Mouse (Mus musculus): Measurements from ENCODE around the gene Gm9268. TPM values are rescaled to one million over a fixed set of nuclear protein-coding genes. Genes with fewer than 3 reads are reported as not detected.
"Not testable (repeated sequence)": the region's sequence is repeated elsewhere in the genome, so short reads cannot be mapped to it uniquely, and the experiment has no call there.

Gene Gm9268
- polyA plus RNA-seq (2016; fragmentation: Nextera tagmentation; extraction: Ambion mirVana): not detected in 2 replicates

DNA sequence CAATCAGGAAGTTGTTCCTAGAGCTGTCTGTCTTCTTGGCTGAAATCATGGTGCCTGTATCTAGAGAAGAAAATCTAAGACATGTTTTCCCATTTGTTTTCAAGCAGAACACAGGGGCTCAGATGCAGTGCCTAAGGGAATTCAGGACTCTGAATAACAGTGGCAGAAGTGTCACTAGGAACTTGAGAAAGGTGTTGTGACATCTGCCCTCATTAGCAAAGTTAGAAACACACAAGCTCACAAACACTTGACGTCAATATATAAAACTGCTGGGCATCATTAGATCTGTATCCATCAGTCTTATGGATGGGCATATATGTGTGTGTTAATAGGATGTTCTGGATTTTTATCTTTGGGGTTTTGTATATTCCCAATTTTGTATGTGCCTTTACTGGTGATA lies at the start of gene Gm9268:
TSS of gene Gm9268 (plus strand) at position 301 of the 400 bp plus-strand sequence.
- H3K27ac ChIP-seq; H3K4me3 ChIP-seq; H3K36me3 ChIP-seq (replicated peaks); DNase-seq (ENCODE audit: extremely low spot score, low spot score); H3K4me1 ChIP-seq; H3K27me3 ChIP-seq (ENCODE audit: poor library complexity, severe bottlenecking); H3K9me3 ChIP-seq: not testable (repeated sequence)
- WGBS: no CpG with 5 or more reads among the region's 1 CpGs

GRCm38 (mm10) chr7:42980098-42980497 lies 38.5 kb upstream of the Gm9268 start:
- H3K4me3 ChIP-seq: no peak overlapping the region
- H3K27me3 ChIP-seq (ENCODE audit: poor library complexity, severe bottlenecking): no peaks in the 10 kb centered on the region
- H3K4me1 ChIP-seq: no peaks in the 10 kb centered on the region
- H3K9me3 ChIP-seq: peaks cover 96% of the 10 kb centered on the region
- no peak for DNase-seq (ENCODE audit: extremely low spot score, low spot score)
- no peak overlapping the region for H3K27ac ChIP-seq
- no peaks in the 10 kb centered on the region for H3K36me3 ChIP-seq (replicated peaks)
- WGBS: 90% methylated on average over 11 of the region's 11 CpGs

DNA sequence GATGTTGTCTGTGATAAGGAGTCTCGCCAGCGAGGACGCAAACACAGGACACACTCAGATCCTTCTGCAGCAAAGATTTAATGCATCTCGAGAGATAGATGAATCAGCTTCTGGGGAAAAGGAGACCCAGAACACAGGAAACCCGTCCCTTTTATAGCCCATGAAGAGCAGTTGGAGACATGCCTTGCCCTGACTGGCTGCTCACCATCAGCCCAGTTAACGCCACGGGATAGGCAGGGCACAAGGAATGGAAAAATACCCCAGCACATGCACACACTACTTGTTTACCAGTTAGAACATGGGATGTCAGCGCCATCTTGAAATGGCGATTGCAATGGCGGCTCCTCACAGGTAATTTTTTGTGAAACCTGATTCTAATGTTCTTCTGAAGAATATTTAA lies 37.8 kb upstream of the Gm9268 start:
- peaks cover 92% of the 10 kb centered on the region for H3K9me3 ChIP-seq
- no peaks in the 10 kb centered on the region for H3K27me3 ChIP-seq (ENCODE audit: poor library complexity, severe bottlenecking)
- no peak for DNase-seq (ENCODE audit: extremely low spot score, low spot score)
- H3K4me3 ChIP-seq: no peak overlapping the region
- WGBS: 94% methylated on average over 10 of the region's 10 CpGs
- no peaks in the 10 kb centered on the region for H3K4me1 ChIP-seq
- H3K36me3 ChIP-seq (replicated peaks): no peaks in the 10 kb centered on the region
- H3K27ac ChIP-seq: no peak overlapping the region

DNA sequence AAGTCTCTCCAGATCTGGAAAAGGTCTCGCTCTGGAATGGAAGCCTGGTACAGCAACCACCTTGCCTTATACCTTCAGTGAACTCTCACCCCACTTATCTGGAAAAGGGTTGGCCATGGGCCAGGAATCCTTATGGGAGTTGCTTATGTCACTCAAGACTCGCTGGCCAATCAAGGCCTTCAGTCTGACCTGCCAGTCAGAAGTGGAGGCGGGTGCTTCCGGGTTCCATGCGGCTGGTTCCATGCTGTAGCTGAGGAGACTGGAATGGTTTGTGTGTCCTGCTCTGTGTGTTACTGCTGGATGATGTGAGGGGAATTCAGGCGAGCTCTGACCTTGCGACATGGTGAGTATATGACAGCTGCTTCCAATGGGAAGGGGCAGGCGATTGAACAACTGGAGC lies 59.3 kb downstream of the Gm9268 start:
- no peaks in the 10 kb centered on the region for H3K36me3 ChIP-seq (replicated peaks)
- no peaks in the 10 kb centered on the region for H3K4me1 ChIP-seq
- no peak for DNase-seq (ENCODE audit: extremely low spot score, low spot score)
- peaks cover 41% of the 10 kb centered on the region for H3K9me3 ChIP-seq
- no peak overlapping the region for H3K27ac ChIP-seq
- 89% methylated on average over 8 of the region's 8 CpGs for WGBS
- H3K4me3 ChIP-seq: no peak overlapping the region
- H3K27me3 ChIP-seq (ENCODE audit: poor library complexity, severe bottlenecking): no peaks in the 10 kb centered on the region

Other genes starting within 250 kb of the Gm9268 start
- gene Vmn2r62, start 225.2 kb upstream of the Gm9268 start, polyA plus RNA-seq (2016; fragmentation: Nextera tagmentation; extraction: Ambion mirVana): not detected in 2 replicates
- not detected in 2 replicates for gene Gm2381, start 151.5 kb upstream of the Gm9268 start, polyA plus RNA-seq (2016; fragmentation: Nextera tagmentation; extraction: Ambion mirVana)
- gene Vmn2r63, start 84.9 kb upstream of the Gm9268 start, polyA plus RNA-seq (2016; fragmentation: Nextera tagmentation; extraction: Ambion mirVana): not detected in 2 replicates
- not detected in 2 replicates for gene Zfp936, start 95.5 kb downstream of the Gm9268 start, polyA plus RNA-seq (2016; fragmentation: Nextera tagmentation; extraction: Ambion mirVana)